Mouse (Mus musculus) embryo, embryonic 11.5 days (tissue): ENCODE results near the gene P3h2.

Source experiments
- DNase-seq: peaks from one replicate; pipeline ENCODE4 v3.0.0-alpha.2; 2012; ENCODE audit warnings: low read depth, low spot score

The P3h2 gene

GRCm38 (mm10) chr16:26070376-26070775 is 35.2 kb downstream of the P3h2 start:
- no peak for DNase-seq

- no peak for DNase-seq
Measured at GRCm38 (mm10) chr16:26065060-26065459, 40.5 kb downstream of the P3h2 start.

GRCm38 (mm10) chr16:26060239-26061085 is 45.1 kb downstream of the P3h2 start:
- no peak for DNase-seq

- no peak for DNase-seq
Measured at GRCm38 (mm10) chr16:26053631-26054030, 52.0 kb downstream of the P3h2 start.

GRCm38 (mm10) chr16:26049393-26050087 is 56.0 kb downstream of the P3h2 start:
- no peak for DNase-seq

- no peak for DNase-seq
Measured at GRCm38 (mm10) chr16:26047870-26048269, 57.7 kb downstream of the P3h2 start.

- DNase-seq = no peak
Measured at GRCm38 (mm10) chr16:26047396-26047795, 58.2 kb downstream of the P3h2 start.

GRCm38 (mm10) chr16:26041929-26042303 is 63.7 kb downstream of the P3h2 start:
- no peak for DNase-seq

- peak; percentile 49 for DNase-seq
Measured at GRCm38 (mm10) chr16:26041021-26041928, 64.3 kb downstream of the P3h2 start.

DNA sequence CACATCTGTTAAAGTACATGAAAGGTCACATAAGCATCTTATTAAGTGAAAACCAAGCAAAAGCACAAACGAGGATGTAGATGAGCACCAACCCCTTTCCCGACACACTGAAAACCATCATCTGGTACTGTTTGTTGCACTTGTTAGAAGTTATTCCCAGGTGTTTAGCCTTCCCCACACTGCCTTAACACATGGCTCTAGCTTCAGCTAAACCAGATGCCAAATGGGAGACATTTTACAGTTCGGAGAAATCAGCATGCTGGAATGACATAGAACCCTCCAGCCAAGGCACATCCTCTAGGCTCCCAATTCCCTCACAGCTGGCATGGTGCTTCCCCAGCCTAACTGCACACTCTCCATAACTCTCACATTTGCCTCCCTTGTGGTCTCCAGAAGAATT is 66.3 kb downstream of the P3h2 start:
- DNase-seq = no peak

GRCm38 (mm10) chr16:26035525-26035924 is 70.1 kb downstream of the P3h2 start:
- no peak for DNase-seq

- DNase-seq = no peak
Measured at GRCm38 (mm10) chr16:26035079-26035478, 70.5 kb downstream of the P3h2 start.

GRCm38 (mm10) chr16:26029424-26030012 is 76.1 kb downstream of the P3h2 start:
- no peak for DNase-seq

- no peak for DNase-seq
Measured at GRCm38 (mm10) chr16:26026416-26026815, 79.2 kb downstream of the P3h2 start.

- DNase-seq = no peak
Measured at GRCm38 (mm10) chr16:26024543-26024942, 81.0 kb downstream of the P3h2 start.

- DNase-seq = no peak
Measured at GRCm38 (mm10) chr16:26023352-26023751, 82.2 kb downstream of the P3h2 start.

GRCm38 (mm10) chr16:26021759-26022158 is 83.8 kb downstream of the P3h2 start:
- no peak for DNase-seq

- DNase-seq = no peak
Measured at GRCm38 (mm10) chr16:26005811-26006210, 99.8 kb downstream of the P3h2 start.

DNA sequence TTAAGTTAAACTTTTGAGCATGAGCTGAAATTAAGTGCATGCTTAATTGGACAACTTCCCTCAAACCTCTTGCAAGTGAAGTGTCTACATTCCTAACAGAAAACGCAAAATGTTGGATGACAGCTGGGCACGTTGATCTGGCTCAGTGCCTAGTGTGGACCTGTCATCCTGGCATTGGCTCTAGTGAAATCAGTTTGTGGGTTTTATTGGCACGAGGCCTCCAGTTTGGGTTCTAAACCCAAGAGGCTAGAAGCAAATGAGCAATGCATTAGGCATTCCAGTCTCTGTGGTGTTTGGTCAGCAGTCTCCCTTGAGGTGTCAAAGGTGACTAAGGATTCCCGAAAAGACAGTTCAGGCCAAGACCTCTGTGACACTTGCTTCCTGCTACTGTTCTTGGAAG is 102.3 kb downstream of the P3h2 start:
- no peak for DNase-seq

GRCm38 (mm10) chr16:26002848-26003247 is 102.7 kb downstream of the P3h2 start:
- DNase-seq = no peak

GRCm38 (mm10) chr16:25994605-25995004 is 111.0 kb downstream of the P3h2 start:
- no peak for DNase-seq

GRCm38 (mm10) chr16:25987221-25987620 is 118.4 kb downstream of the P3h2 start:
- no peak for DNase-seq
